Mouse (Mus musculus) kidney, embryonic 15.5 days (tissue): ENCODE measurements around the gene Aurka. TPM values are rescaled to one million over a fixed set of nuclear protein-coding genes. Genes with fewer than 3 reads are reported as not detected.

ENCODE experiments used
- ATAC-seq: fragments of 200-750 bp; cut with Nextera tagmentation; replicated peaks from 2 replicates; pipeline ENCODE4 v1.8.0; 2017; ENCODE audit warnings: moderate TSS enrichment; ENCODE audit not compliant: low FRiP score
- H3K27ac ChIP-seq: fragments of 300-500 bp; sonication (generic); 2 replicates; pipeline ENCODE4 v1.5.1; 2015; ENCODE audit warnings: mild to moderate bottlenecking, inconsistent platforms
- H3K27me3 ChIP-seq: fragments of 300-500 bp; sonication (generic); 2 replicates; pipeline ENCODE4 v1.6.1; 2015; ENCODE audit warnings: inconsistent platforms
- H3K36me3 ChIP-seq: fragments of 300-500 bp; sonication (generic); 2 replicates; pipeline ENCODE4 v1.6.1; 2015; ENCODE audit warnings: inconsistent platforms
- H3K4me1 ChIP-seq: fragments of 300-500 bp; sonication (generic); 2 replicates; pipeline ENCODE4 v1.6.1; 2015; ENCODE audit warnings: inconsistent platforms
- H3K4me2 ChIP-seq: fragments of 300-500 bp; sonication (generic); 2 replicates; pipeline ENCODE4 v1.6.1; 2015; ENCODE audit warnings: moderate library complexity, mild to moderate bottlenecking, inconsistent platforms
- H3K4me3 ChIP-seq: fragments of 300-500 bp; sonication (generic); replicated peaks from 2 replicates; pipeline ENCODE4 v1.5.1; 2015; ENCODE audit warnings: mild to moderate bottlenecking, inconsistent platforms
- H3K9ac ChIP-seq: fragments of 300-500 bp; sonication (generic); 2 replicates; pipeline ENCODE4 v1.6.1; 2015; ENCODE audit warnings: mild to moderate bottlenecking, inconsistent platforms
- H3K9me3 ChIP-seq: fragments of 300-500 bp; sonication (generic); replicated peaks from 2 replicates; pipeline ENCODE4 v1.6.1; 2016; ENCODE audit warnings: inconsistent platforms
- WGBS: fragments of 180-500 bp; shearing (Covaris S2); methylation state at CpG from one replicate; pipeline ENCODE4 v1.1.7; 2015; ENCODE audit warnings: mixed read lengths; 5-methylcytosine and 5-hydroxymethylcytosine counted together
- polyA plus RNA-seq: library from polyadenylated mRNA; unstranded; fragments of >200 nt; fragmentation: Nextera tagmentation; extraction: Ambion mirVana; gene quantifications from 2 replicates; pipeline ENCODE4 v1.2.1, GENCODE M21; 2015

Gene Aurka
- polyA plus RNA-seq, 1 experiment from 2014 or later = 112 TPM

- no peaks in the 10 kb centered on the region for H3K27me3 ChIP-seq
- H3K27ac ChIP-seq = no peak overlapping the region
- no peaks in the 10 kb centered on the region for H3K4me1 ChIP-seq
- H3K4me2 ChIP-seq = no peak overlapping the region
- H3K9me3 ChIP-seq = no peaks in the 10 kb centered on the region
- H3K4me3 ChIP-seq = no peak overlapping the region
- ATAC-seq = no peak
- H3K9ac ChIP-seq = no peak overlapping the region
- peaks cover 79% of the 10 kb centered on the region for H3K36me3 ChIP-seq
- whole genome bisulfite sequencing = 93% methylated on average over 17 of the region's 17 CpGs
Measured at GRCm38 (mm10) chr2:172380513-172380912, 10.2 kb upstream of the Aurka start.

- 70% methylated on average over 7 of the region's 7 CpGs for WGBS
- no peak overlapping the region for H3K4me3 ChIP-seq
- ATAC-seq = no peak
- no peaks in the 10 kb centered on the region for H3K4me1 ChIP-seq
- H3K9me3 ChIP-seq = no peaks in the 10 kb centered on the region
- no peak overlapping the region for H3K9ac ChIP-seq
- H3K27ac ChIP-seq = no peak overlapping the region
- no peak overlapping the region for H3K4me2 ChIP-seq
- peaks cover 99% of the 10 kb centered on the region for H3K36me3 ChIP-seq
- H3K27me3 ChIP-seq = no peaks in the 10 kb centered on the region
Measured at GRCm38 (mm10) chr2:172378332-172378731, 8.0 kb upstream of the Aurka start.

- ATAC-seq = no peak
- Histone ChIP-seq H3K4me3 (no peak overlapping the region), H3K4me1 (peaks cover 1% of the 10 kb centered on the region; the same call in 1 of the 2 replicates), H3K27ac (no peak overlapping the region), H3K36me3 (peaks cover 95% of the 10 kb centered on the region), H3K9me3 (no peaks in the 10 kb centered on the region), H3K9ac (no peak overlapping the region), H3K4me2 (no peak overlapping the region), H3K27me3 (no peaks in the 10 kb centered on the region)
- 76% methylated on average over 5 of the region's 5 CpGs for WGBS
Measured at GRCm38 (mm10) chr2:172376999-172377515, 6.7 kb upstream of the Aurka start.

- Histone ChIP-seq H3K27me3 (no peaks in the 10 kb centered on the region), H3K9me3 (no peaks in the 10 kb centered on the region), H3K4me3 (no peak overlapping the region), H3K4me2 (no peak overlapping the region), H3K9ac (no peak overlapping the region), H3K27ac (no peak overlapping the region), H3K36me3 (peaks cover 90% of the 10 kb centered on the region), H3K4me1 (peaks cover 6% of the 10 kb centered on the region)
- WGBS = 87% methylated on average over 4 of the region's 4 CpGs
- ATAC-seq = no peak
Measured at GRCm38 (mm10) chr2:172376551-172376950, 6.2 kb upstream of the Aurka start.

- H3K27me3 ChIP-seq = no peaks in the 10 kb centered on the region
- H3K4me1 ChIP-seq = peaks cover 32% of the 10 kb centered on the region
- H3K4me3 ChIP-seq = peak overlapping the region; percentile 64
- peak overlapping the region; percentile 92 for H3K27ac ChIP-seq
- H3K9me3 ChIP-seq = no peaks in the 10 kb centered on the region
- peaks cover 66% of the 10 kb centered on the region for H3K36me3 ChIP-seq
- ATAC-seq = no peak
- H3K9ac ChIP-seq = peak overlapping the region; percentile 85
- WGBS = 0% methylated on average over 11 of the region's 11 CpGs
- H3K4me2 ChIP-seq = peak overlapping the region; percentile 61
Measured at GRCm38 (mm10) chr2:172371258-172371657, 923 bp upstream of the Aurka start.

- 87% methylated on average over 7 of the region's 7 CpGs for WGBS
- Histone ChIP-seq H3K36me3 (peaks cover 100% of the 10 kb centered on the region), H3K4me3 (no peak overlapping the region), H3K9ac (no peak overlapping the region), H3K27ac (no peak overlapping the region), H3K27me3 (no peaks in the 10 kb centered on the region), H3K4me1 (peaks cover 6% of the 10 kb centered on the region), H3K9me3 (no peaks in the 10 kb centered on the region), H3K4me2 (no peak overlapping the region)
- ATAC-seq = no peak
Measured at GRCm38 (mm10) chr2:172363176-172363575, 7.2 kb downstream of the Aurka start.

- H3K36me3 ChIP-seq = peaks cover 74% of the 10 kb centered on the region
- WGBS = 74% methylated on average over 5 of the region's 5 CpGs
- ATAC-seq = no peak
- H3K9me3 ChIP-seq = no peaks in the 10 kb centered on the region
- H3K4me3 ChIP-seq = no peak overlapping the region
- no peak overlapping the region for H3K27ac ChIP-seq
- H3K9ac ChIP-seq = no peak overlapping the region
- no peak overlapping the region for H3K4me2 ChIP-seq
- H3K4me1 ChIP-seq = peaks cover 1% of the 10 kb centered on the region; the same call in 1 of the 2 replicates
- no peaks in the 10 kb centered on the region for H3K27me3 ChIP-seq
Measured at GRCm38 (mm10) chr2:172355833-172356232, 14.5 kb downstream of the Aurka start.

GRCm38 (mm10) chr2:172354761-172355160 is 15.6 kb downstream of the Aurka start:
- no peak overlapping the region for H3K9ac ChIP-seq
- peaks cover 4% of the 10 kb centered on the region; the same call in 1 of the 2 replicates for H3K4me1 ChIP-seq
- no peak overlapping the region for H3K27ac ChIP-seq
- H3K27me3 ChIP-seq = no peaks in the 10 kb centered on the region
- no peak for ATAC-seq
- H3K4me3 ChIP-seq = no peak overlapping the region
- H3K36me3 ChIP-seq = peaks cover 63% of the 10 kb centered on the region
- H3K9me3 ChIP-seq = no peaks in the 10 kb centered on the region
- no peak overlapping the region for H3K4me2 ChIP-seq
- WGBS = 76% methylated on average over 9 of the region's 9 CpGs

GRCm38 (mm10) chr2:172353218-172353617 is 17.1 kb downstream of the Aurka start:
- no peak for ATAC-seq
- H3K36me3 ChIP-seq = peaks cover 48% of the 10 kb centered on the region
- H3K27me3 ChIP-seq = no peaks in the 10 kb centered on the region
- peaks cover 4% of the 10 kb centered on the region; the same call in 1 of the 2 replicates for H3K4me1 ChIP-seq
- H3K9me3 ChIP-seq = no peaks in the 10 kb centered on the region
- 88% methylated on average over 9 of the region's 9 CpGs for WGBS
- no peak overlapping the region for H3K9ac ChIP-seq
- H3K4me2 ChIP-seq = no peak overlapping the region
- H3K4me3 ChIP-seq = no peak overlapping the region
- H3K27ac ChIP-seq = no peak overlapping the region

GRCm38 (mm10) chr2:172350773-172351172 is 19.6 kb downstream of the Aurka start:
- 47% methylated on average over 8 of the region's 8 CpGs for WGBS
- no peak for ATAC-seq
- no peak overlapping the region for H3K9ac ChIP-seq

GRCm38 (mm10) chr2:172349776-172350175 is 20.6 kb downstream of the Aurka start:
- H3K4me2 ChIP-seq = no peak overlapping the region
- H3K9me3 ChIP-seq = no peaks in the 10 kb centered on the region
- H3K4me3 ChIP-seq = no peak overlapping the region
- no peak for ATAC-seq
- H3K4me1 ChIP-seq = peaks cover 22% of the 10 kb centered on the region
- no peak overlapping the region for H3K27ac ChIP-seq
- no peak overlapping the region for H3K9ac ChIP-seq
- H3K36me3 ChIP-seq = peaks cover 13% of the 10 kb centered on the region
- no peaks in the 10 kb centered on the region for H3K27me3 ChIP-seq
- 81% methylated on average over 14 of the region's 14 CpGs for WGBS

More at GRCm38 (mm10) chr2:172350773-172351172, 19.6 kb downstream of the Aurka start:
- peaks cover 23% of the 10 kb centered on the region for H3K36me3 ChIP-seq
- H3K4me3 ChIP-seq = no peak overlapping the region
- peaks cover 18% of the 10 kb centered on the region; the same call in 1 of the 2 replicates for H3K4me1 ChIP-seq
- H3K27ac ChIP-seq = no peak overlapping the region
- H3K4me2 ChIP-seq = no peak overlapping the region
- no peaks in the 10 kb centered on the region for H3K9me3 ChIP-seq
- H3K27me3 ChIP-seq = no peaks in the 10 kb centered on the region

GRCm38 (mm10) chr2:172348297-172348950 is 21.9 kb downstream of the Aurka start:
- WGBS = 44% methylated on average over 3 of the region's 3 CpGs
- H3K4me3 ChIP-seq = no peak overlapping the region

More at GRCm38 (mm10) chr2:172348297-172348950, 21.9 kb downstream of the Aurka start:
- H3K27ac ChIP-seq = no peak overlapping the region
- H3K4me1 ChIP-seq = peaks cover 24% of the 10 kb centered on the region
- no peaks in the 10 kb centered on the region for H3K9me3 ChIP-seq
- no peak overlapping the region for H3K4me2 ChIP-seq
- H3K36me3 ChIP-seq = no peaks in the 10 kb centered on the region; the same call in 1 of the 2 replicates
- H3K9ac ChIP-seq = no peak overlapping the region
- H3K27me3 ChIP-seq = no peaks in the 10 kb centered on the region
- ATAC-seq = no peak
